Mouse (Mus musculus) intestine, embryonic 15.5 days (tissue): ENCODE results near the gene Pou5f1. TPM values are rescaled to one million over a fixed set of nuclear protein-coding genes. Genes with fewer than 3 reads are reported as not detected.
"Not testable (repeated sequence)": the region's sequence is repeated elsewhere in the genome, so short reads cannot be mapped to it uniquely, and the experiment has no call there.

Source experiments
- ATAC-seq: fragments of 200-750 bp; cut with Nextera tagmentation; 2 replicates; pipeline ENCODE4 v1.8.0; 2017; ENCODE audit warnings: moderate TSS enrichment, moderate library complexity
- H3K27ac ChIP-seq: fragments of 300-500 bp; sonication (generic); 2 replicates; pipeline ENCODE4 v1.5.1; 2015; ENCODE audit warnings: mild to moderate bottlenecking, inconsistent platforms
- H3K27me3 ChIP-seq: fragments of 300-500 bp; sonication (generic); replicated peaks from 2 replicates; pipeline ENCODE4 v1.6.1; 2015; ENCODE audit warnings: inconsistent platforms
- H3K36me3 ChIP-seq: fragments of 300-500 bp; sonication (generic); 2 replicates; pipeline ENCODE4 v1.6.1; 2015; ENCODE audit warnings: inconsistent platforms
- H3K4me1 ChIP-seq: fragments of 300-500 bp; sonication (generic); replicated peaks from 2 replicates; pipeline ENCODE4 v1.6.1; 2015; ENCODE audit warnings: inconsistent platforms
- H3K4me2 ChIP-seq: fragments of 300-500 bp; sonication (generic); replicated peaks from 2 replicates; pipeline ENCODE4 v1.6.1; 2015; ENCODE audit warnings: mild to moderate bottlenecking, inconsistent platforms
- H3K4me3 ChIP-seq: fragments of 300-500 bp; sonication (generic); replicated peaks from 2 replicates; pipeline ENCODE4 v1.5.1; 2015; ENCODE audit warnings: inconsistent platforms
- H3K9ac ChIP-seq: fragments of 300-500 bp; sonication (generic); 2 replicates; pipeline ENCODE4 v1.6.1; 2015; ENCODE audit warnings: inconsistent platforms
- H3K9me3 ChIP-seq: fragments of 300-500 bp; sonication (generic); 2 replicates; pipeline ENCODE4 v1.6.1; 2016; ENCODE audit warnings: inconsistent platforms
- WGBS: fragments of 180-500 bp; shearing (Covaris S2); methylation state at CpG from one replicate; pipeline ENCODE4 v1.1.7; 2015; 5-methylcytosine and 5-hydroxymethylcytosine counted together
- polyA plus RNA-seq: library from polyadenylated mRNA; unstranded; fragments of >200 nt; fragmentation: Nextera tagmentation; extraction: Ambion mirVana; gene quantifications from 2 replicates; pipeline ENCODE4 v1.2.1, GENCODE M21; 2015

The Pou5f1 gene
- not detected in 2 replicates for polyA plus RNA-seq

DNA sequence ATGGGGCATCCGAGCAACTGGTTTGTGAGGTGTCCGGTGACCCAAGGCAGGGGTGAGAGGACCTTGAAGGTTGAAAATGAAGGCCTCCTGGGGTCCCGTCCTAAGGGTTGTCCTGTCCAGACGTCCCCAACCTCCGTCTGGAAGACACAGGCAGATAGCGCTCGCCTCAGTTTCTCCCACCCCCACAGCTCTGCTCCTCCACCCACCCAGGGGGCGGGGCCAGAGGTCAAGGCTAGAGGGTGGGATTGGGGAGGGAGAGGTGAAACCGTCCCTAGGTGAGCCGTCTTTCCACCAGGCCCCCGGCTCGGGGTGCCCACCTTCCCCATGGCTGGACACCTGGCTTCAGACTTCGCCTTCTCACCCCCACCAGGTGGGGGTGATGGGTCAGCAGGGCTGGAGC, at the start of gene Pou5f1:
Pou5f1 (plus strand) TSS at position 243 of the 400 bp plus-strand sequence.
- Histone ChIP-seq H3K4me2 (no peak within 1 kb of the TSS), H3K9me3 (no peaks in the 10 kb centered on the region), H3K36me3 (no peaks in the 10 kb centered on the region), H3K4me3 (no peak within 1 kb of the TSS), H3K27me3 (peaks cover 10% of the 10 kb centered on the region; the same call in 1 of the 2 replicates), H3K4me1 (no peaks in the 10 kb centered on the region), H3K9ac (no peak within 1 kb of the TSS), H3K27ac (no peak within 1 kb of the TSS)
- 51% methylated on average over 13 of the region's 13 CpGs for WGBS
- ATAC-seq, result no peak

DNA sequence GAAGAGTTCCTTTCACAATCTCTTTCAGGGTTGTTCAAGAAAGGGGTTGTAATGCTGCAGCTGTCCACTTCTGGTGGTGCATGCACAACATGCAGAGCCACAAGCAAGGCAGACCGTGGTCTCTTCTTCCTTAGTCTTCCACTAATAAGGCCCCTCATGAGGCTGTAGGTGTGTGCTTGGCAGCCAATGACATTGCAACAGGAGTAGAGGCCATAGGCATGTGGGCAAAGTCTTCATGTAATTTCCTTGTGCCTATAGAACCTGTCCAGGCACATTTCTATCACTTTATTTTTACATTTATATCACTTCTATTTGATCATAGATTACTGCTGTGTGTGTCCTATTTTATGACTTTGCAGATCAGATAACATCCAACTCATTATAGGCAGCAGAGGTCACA, 47.6 kb upstream of the Pou5f1 start:
- H3K4me1 ChIP-seq, H3K36me3 ChIP-seq, H3K27me3 ChIP-seq, H3K9me3 ChIP-seq, H3K4me3 ChIP-seq, H3K4me2 ChIP-seq, H3K27ac ChIP-seq, H3K9ac ChIP-seq: not testable (repeated sequence)
- peak; percentile 78 for ATAC-seq
- WGBS, result no CpG with 5 or more reads among the region's 1 CpGs

DNA sequence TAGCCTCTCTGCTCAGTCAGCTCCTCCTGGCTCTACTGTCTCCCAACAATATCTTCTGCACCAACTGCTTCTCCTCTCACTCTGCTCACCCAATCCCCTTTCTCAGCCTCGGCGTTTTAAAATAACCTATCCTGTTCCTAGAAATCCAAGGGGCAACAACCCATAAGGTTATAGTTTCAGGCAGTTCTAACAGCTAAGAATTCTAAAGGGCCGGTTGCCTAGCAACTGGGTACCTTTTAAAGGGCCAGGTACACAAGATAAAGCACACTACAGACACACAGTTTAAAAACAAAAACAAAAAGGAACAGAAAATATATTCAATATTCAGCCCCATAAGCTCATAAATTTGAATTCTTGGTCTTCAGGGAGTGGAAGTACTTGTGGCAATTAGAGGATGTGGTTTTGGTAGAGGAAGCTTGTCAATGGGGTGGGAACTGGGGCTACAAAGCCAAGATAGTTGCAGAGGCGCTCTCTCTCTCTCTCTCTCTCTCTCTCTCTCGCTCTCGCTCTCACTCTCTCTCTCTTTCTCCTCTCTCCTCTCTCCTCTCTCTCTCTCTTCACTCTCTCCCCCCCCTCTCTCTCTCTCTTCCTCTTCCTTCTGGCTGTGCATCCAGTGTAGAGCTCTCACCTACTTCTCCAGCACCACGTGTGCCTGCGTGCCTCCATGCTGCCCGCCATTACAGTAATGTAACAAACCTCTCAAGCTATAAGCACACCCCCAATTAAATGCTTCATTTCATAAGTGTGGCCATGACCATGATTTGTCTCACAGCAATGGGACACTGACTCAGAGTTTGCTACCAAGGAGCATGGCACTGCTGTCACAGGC, 45.1 kb upstream of the Pou5f1 start:
- not testable (repeated sequence) for ATAC-seq

DNA sequence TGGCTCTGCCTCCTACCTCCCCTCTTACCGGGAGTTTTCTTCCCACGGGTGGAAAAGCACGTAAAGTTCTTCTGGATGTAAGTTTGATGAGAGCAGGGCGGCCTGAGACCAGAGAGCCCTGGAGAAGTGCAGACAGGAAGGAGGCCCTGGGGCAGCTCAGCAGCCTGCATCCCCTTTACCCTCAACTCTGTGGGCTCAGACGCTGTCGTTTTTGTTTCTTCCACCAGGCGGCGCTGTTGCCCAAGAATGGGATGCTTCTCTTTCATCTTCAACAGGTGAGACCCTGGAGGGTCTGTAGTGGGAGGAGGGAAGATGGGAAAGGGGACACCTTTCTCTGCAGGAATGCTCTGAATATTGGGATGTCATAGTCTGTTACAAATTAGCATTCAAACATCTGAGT, 40.2 kb upstream of the Pou5f1 start:
- H3K4me1 ChIP-seq, result peaks cover 10% of the 10 kb centered on the region; the same call in 1 of the 2 replicates
- H3K4me3 ChIP-seq, H3K9me3 ChIP-seq, H3K27ac ChIP-seq, H3K9ac ChIP-seq, ATAC-seq, H3K4me2 ChIP-seq, H3K36me3 ChIP-seq: not testable (repeated sequence)
- peaks cover 18% of the 10 kb centered on the region for H3K27me3 ChIP-seq
- 14% methylated on average over 8 of the region's 8 CpGs for WGBS

More for the DNA sequence above, 45.1 kb upstream of the Pou5f1 start:
- H3K27me3 ChIP-seq, H3K4me1 ChIP-seq, H3K9ac ChIP-seq, H3K4me2 ChIP-seq, H3K27ac ChIP-seq, H3K4me3 ChIP-seq, H3K9me3 ChIP-seq, H3K36me3 ChIP-seq: not testable (repeated sequence)
- 86% methylated on average over 3 of the region's 9 CpGs for WGBS

DNA sequence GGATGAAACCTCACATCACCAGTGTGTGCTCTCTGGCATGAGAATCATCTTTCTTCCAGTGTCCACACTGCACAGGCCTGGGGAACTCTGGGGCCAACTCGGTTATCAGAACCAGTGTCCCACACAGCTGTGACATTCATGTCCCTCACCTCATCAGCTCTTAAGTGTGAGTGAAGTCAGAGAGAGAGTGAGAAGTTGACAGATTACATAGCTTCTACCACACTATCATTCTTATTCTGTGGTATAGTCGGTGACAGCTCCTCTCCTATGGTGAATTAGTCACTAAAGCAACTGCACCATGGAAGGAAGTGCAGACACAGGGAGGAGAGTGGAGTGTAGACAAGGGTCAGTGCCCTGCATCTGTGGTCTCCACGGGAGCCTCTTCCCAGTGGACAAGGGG, 36.9 kb upstream of the Pou5f1 start:
- H3K4me1 ChIP-seq, result peaks cover 11% of the 10 kb centered on the region; the same call in 1 of the 2 replicates
- H3K36me3 ChIP-seq, H3K4me3 ChIP-seq, H3K9ac ChIP-seq, H3K27ac ChIP-seq, H3K4me2 ChIP-seq, ATAC-seq, H3K9me3 ChIP-seq: not testable (repeated sequence)
- WGBS, result 69% methylated on average over 3 of the region's 3 CpGs
- H3K27me3 ChIP-seq, result peaks cover 20% of the 10 kb centered on the region

DNA sequence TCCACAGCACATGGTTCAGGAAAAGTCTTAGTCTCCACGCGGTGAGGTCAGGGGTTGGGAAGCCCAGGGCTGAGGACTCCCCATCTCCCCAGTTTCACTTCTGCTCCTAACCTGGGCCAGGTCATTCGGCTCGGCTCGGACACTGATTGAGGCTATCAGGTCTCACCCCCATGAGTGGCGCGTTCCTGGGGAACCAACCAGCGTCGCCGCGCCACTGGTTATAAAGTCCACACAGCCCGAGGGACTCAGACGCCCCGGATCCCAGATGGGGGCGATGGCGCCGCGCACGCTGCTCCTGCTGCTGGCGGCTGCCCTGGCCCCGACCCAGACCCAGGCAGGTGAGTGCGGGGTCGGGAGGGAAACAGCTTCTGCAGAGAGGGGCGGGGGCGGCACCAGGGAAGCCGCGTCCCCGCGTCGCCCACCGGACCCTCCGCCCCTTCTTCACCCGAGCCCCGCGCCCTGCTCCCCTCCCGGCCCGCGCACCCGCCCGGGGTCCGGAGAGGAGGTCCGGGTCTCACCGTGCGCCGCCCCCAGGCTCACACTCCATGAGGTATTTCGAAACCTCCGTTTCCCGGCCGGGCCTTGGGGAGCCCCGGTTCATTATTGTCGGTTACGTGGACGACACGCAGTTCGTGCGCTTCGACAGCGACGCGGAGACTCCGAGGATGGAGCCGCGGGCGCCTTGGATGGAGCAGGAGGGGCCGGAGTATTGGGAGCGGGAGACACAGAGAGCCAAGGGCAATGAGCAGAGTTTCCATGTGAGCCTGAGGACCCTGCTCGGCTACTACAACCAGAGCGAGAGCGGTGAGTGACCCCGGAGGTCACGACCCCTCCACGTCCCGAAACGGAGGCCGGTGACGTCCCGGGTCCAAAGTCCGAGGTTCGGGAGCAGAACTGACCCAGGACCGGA, 35.7 kb upstream of the Pou5f1 start, which contains the start of gene H2-Q10:
H2-Q10 (plus strand) TSS at position 248 of the 910 bp plus-strand sequence.
- no peaks in the 10 kb centered on the region for H3K9me3 ChIP-seq
- WGBS, result 1% methylated on average over 80 of the region's 80 CpGs
- H3K4me2 ChIP-seq, result peak within 1 kb of the TSS; percentile 92
- H3K27ac ChIP-seq, result no peak within 1 kb of the TSS
- peaks cover 11% of the 10 kb centered on the region; the same call in 1 of the 2 replicates for H3K4me1 ChIP-seq
- ATAC-seq, result peak; percentile 84
- H3K9ac ChIP-seq, result peak within 1 kb of the TSS; percentile 31
- no peaks in the 10 kb centered on the region for H3K36me3 ChIP-seq
- H3K27me3 ChIP-seq, result peaks cover 20% of the 10 kb centered on the region
- peak within 1 kb of the TSS; percentile 43 for H3K4me3 ChIP-seq

DNA sequence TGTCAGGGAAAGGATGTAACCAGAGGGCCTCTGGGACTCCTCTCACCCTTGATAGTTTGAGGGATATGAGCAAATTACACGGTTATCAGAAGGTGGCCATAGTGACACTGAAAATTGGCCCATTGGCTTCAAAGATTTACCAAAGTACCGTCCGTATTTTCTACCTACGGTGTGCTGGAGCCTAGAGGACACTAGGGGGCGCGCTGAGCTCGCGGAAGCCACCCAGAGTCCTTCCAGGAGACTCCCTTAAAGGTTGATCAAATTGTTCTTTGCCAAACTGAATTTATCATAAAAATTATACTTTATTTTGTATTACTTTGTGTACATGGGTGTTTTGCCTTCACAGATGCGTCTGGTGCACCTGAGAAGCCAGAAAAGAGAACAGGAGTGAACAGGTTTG, 21.8 kb upstream of the Pou5f1 start:
- Histone ChIP-seq H3K27ac (no peak overlapping the region), H3K9ac (no peak overlapping the region), H3K27me3 (no peaks in the 10 kb centered on the region), H3K36me3 (no peaks in the 10 kb centered on the region), H3K9me3 (no peaks in the 10 kb centered on the region), H3K4me1 (no peaks in the 10 kb centered on the region), H3K4me2 (no peak overlapping the region), H3K4me3 (no peak overlapping the region)
- WGBS, result under 1% methylated on average over 9 of the region's 9 CpGs
- ATAC-seq, result 0 out of 2 replicates have a peak, but pooled peaks have one; percentile 51

DNA sequence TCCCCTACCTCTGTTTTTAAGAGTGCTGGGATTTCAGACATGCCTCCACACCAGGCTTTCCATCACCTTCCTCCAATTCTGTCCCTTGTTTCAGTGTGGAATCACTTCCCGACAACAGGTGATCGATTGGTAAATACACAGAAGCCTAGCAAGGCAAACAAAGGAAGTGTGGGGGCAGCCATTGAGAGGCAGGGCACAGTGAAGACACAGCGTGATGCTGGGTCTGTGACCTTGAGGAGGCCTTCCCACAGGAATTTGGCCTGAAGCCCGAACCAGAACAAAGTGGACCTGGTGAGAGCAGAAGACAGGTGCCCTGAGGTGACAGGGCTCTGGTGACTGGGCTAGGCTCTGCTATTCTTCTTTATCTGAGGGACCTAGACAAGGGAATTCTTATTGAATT, 20.1 kb upstream of the Pou5f1 start:
- Histone ChIP-seq H3K4me3 (no peak overlapping the region), H3K4me1 (no peaks in the 10 kb centered on the region), H3K4me2 (no peak overlapping the region), H3K27ac (no peak overlapping the region), H3K36me3 (no peaks in the 10 kb centered on the region), H3K9ac (no peak overlapping the region), H3K9me3 (no peaks in the 10 kb centered on the region), H3K27me3 (no peaks in the 10 kb centered on the region)
- ATAC-seq, result no peak
- WGBS, result 25% methylated on average over 4 of the region's 4 CpGs

DNA sequence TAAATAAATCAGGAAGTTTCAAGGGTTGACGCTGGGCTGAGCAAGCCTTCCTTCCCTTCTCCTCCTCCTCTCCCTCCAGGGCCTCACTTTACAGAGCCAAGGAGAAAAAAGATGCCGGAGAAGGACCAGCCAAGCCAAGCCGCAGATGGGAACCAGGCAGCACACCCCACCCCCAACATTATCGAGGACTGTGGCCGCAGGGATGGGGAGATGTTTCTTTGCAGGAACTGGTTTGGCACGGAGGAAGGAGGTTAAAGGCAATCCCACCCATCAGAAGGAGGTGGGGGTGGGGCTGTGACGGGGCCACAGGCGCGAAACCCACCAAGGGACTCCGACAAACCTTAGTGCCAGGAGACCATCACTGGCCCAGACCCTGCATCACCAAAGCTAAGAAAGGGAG, 19.1 kb upstream of the Pou5f1 start:
- H3K4me2 ChIP-seq, result no peak overlapping the region
- no peaks in the 10 kb centered on the region for H3K9me3 ChIP-seq
- no peak for ATAC-seq
- WGBS, result 39% methylated on average over 10 of the region's 10 CpGs
- H3K4me1 ChIP-seq, result no peaks in the 10 kb centered on the region
- no peaks in the 10 kb centered on the region for H3K36me3 ChIP-seq
- H3K9ac ChIP-seq, result no peak overlapping the region
- H3K27ac ChIP-seq, result no peak overlapping the region
- no peak overlapping the region for H3K4me3 ChIP-seq
- H3K27me3 ChIP-seq, result no peaks in the 10 kb centered on the region

DNA sequence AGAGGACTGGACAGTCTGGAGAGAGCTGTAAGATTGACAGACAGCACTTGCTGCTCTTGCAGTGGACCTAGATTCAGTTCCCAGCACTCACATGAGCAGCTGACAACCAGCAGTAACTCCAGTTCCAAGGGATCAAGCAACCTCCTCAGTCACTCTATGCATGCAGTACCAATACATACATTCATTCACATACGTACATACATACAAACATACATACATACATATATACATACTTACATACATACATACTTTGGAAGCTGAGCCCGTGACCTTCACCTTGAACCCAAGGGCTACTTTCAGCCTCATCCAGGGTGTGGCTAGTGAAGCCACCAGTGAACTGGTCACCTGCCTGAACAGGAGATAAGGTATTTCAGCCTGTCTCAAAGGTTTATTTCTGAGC, 17.8 kb upstream of the Pou5f1 start:
- no peak for ATAC-seq
- no peaks in the 10 kb centered on the region for H3K9me3 ChIP-seq
- H3K4me2 ChIP-seq, result no peak overlapping the region
- H3K27me3 ChIP-seq, result no peaks in the 10 kb centered on the region
- H3K36me3 ChIP-seq, result no peaks in the 10 kb centered on the region
- no peak overlapping the region for H3K9ac ChIP-seq
- H3K4me1 ChIP-seq, result no peaks in the 10 kb centered on the region
- no peak overlapping the region for H3K4me3 ChIP-seq
- WGBS, result 97% methylated on average over 2 of the region's 2 CpGs
- no peak overlapping the region for H3K27ac ChIP-seq

DNA sequence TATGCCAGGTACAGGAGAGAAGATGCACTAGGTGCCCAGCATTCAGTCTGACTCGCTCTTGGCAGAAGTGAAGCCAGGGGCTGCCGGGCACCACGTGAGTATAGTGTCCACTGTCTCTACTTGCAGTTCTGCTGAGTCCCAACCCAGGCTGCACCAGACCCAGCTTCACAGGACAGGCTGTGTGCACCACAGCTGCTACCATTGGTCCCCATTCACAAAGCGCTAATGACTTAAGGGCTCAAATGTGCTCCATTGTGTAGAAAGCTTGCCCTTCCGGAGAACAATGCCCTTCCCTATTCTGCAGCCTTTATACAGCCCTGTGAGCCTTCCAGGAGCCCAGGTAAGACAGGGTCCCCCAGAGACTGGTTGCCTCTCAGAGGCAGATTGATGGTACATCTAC, 15.5 kb upstream of the Pou5f1 start:
- H3K27me3 ChIP-seq, result no peaks in the 10 kb centered on the region
- ATAC-seq, result no peak
- H3K36me3 ChIP-seq, result no peaks in the 10 kb centered on the region
- WGBS, result 75% methylated on average over 5 of the region's 5 CpGs
- no peak overlapping the region for H3K4me2 ChIP-seq
- H3K9ac ChIP-seq, result no peak overlapping the region
- no peaks in the 10 kb centered on the region for H3K9me3 ChIP-seq
- no peak overlapping the region for H3K27ac ChIP-seq
- H3K4me3 ChIP-seq, result no peak overlapping the region
- no peaks in the 10 kb centered on the region for H3K4me1 ChIP-seq

DNA sequence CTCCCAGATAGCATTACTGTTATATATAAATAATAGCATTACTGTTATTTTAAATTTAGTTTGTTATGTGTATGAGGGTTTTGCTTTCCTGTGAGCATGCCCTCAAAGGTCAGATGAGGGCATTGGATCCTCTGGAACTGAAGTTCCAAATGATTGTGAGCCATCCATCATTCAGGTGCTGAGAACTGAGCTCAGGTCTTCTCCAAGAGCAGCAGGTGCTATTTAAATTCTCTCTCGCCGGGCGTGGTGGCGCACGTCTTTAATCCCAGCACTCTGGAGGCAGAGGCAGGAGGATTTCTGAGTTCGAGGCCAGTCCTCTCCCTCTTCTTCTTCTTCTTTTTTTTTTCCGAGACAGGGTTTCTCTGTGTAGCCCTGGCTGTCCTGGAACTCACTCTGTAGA, 8.7 kb upstream of the Pou5f1 start:
- Histone ChIP-seq H3K4me3 (no peak overlapping the region), H3K4me2 (no peak overlapping the region), H3K27ac (no peak overlapping the region), H3K36me3 (no peaks in the 10 kb centered on the region), H3K9me3 (no peaks in the 10 kb centered on the region), H3K9ac (no peak overlapping the region), H3K4me1 (no peaks in the 10 kb centered on the region), H3K27me3 (no peaks in the 10 kb centered on the region)
- 91% methylated on average over 7 of the region's 7 CpGs for WGBS
- no peak for ATAC-seq
